Mouse (Mus musculus) urinary bladder, adult 2 months (tissue): Measurements from ENCODE around the gene Kcnk13. TPM values are rescaled to one million over a fixed set of nuclear protein-coding genes. Genes with fewer than 3 reads are reported as not detected.

Experiments used
- DNase-seq: peaks from one replicate; pipeline ENCODE4 v3.0.0; 2022; ENCODE audit warnings: low spot score
- polyA plus RNA-seq: library from polyadenylated mRNA; depleted of rRNA; stranded (reverse); fragments of >200 nt; gene quantifications from 2 replicates; pipeline ENCODE4 v1.2.3, GENCODE M21; 2012; rRNA removed

Gene Kcnk13
- polyA plus RNA-seq, 1 experiment: 0.92 TPM

GRCm38 (mm10) chr12:100089265-100089664, 125.0 kb downstream of the Kcnk13 start:
- no peak for DNase-seq

GRCm38 (mm10) chr12:100090750-100091149, 126.5 kb downstream of the Kcnk13 start:
- no peak for DNase-seq

GRCm38 (mm10) chr12:100093046-100093445, 128.7 kb downstream of the Kcnk13 start:
- no peak for DNase-seq

- no peak for DNase-seq
These were observed 135.8 kb downstream of the Kcnk13 start for GRCm38 (mm10) chr12:100099971-100100706.

DNA sequence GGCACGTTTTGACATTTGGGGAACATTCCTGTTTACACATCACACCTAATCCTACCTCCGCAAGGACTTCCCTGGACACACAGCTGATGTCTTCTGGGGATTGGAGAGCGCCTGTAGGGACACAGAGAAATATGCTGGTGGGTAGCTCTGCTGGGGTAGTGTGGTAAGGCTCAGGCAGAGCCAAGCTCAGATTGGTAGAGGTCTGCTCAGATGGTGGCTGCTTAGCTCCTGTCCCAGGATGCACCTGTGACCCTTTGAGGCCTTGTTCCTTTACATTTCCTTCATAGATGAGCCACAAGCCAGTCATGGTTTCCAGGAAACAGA, 136.4 kb downstream of the Kcnk13 start:
- no peak for DNase-seq

DNA sequence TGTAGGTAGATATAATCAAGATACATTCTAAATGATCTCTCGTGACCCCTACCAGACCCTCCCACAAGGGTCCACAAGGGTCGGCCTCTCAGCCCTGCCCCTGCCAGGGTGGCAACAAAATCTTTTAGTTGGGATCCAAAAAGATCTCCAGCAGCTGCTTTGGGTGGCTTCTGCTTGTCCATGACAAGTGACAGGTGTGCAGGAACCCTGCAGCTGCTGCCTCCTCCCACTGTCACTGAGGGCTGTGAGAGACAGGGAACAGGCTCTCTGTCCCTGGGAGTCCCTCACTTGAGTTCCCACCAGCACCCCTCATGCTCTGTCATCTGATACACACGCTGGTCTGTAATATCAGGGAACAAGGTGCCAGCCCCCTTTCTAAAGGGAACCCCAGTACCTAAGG, 137.4 kb downstream of the Kcnk13 start:
- DNase-seq: no peak

GRCm38 (mm10) chr12:100104530-100104929, 140.2 kb downstream of the Kcnk13 start:
- DNase-seq: no peak

- DNase-seq: no peak
These were observed 142.1 kb downstream of the Kcnk13 start for GRCm38 (mm10) chr12:100106275-100106895.

DNA sequence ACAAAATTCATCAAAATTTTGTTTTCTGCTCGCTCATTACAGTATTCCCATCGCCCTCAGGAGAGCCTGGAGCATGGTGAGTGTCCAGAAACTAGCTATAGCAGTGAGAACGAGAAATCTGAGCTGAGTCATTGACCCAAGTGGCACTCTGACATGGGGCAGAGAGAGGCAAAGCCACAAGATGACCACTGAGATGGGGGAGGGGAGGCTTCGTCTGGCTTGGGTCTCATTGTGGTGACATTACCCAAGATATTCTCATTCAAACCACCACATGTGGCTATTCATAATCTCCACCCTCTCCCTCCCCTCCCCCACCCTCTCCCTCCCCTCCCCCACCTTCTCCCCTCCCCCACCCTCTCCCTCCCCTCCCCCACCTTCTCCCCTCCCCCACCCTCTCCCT, 143.1 kb downstream of the Kcnk13 start:
- DNase-seq: no peak

GRCm38 (mm10) chr12:100109986-100110696, 145.8 kb downstream of the Kcnk13 start, which contains the start of gene Psmc1:
Gene Psmc1, plus strand, starts transcription at chr12:100110154.
- peak; percentile 64 for DNase-seq

Other genes with a start within 250 kb of the Kcnk13 start
- gene Efcab11, start 80.1 kb upstream of the Kcnk13 start, polyA plus RNA-seq: 0.28 and 0.62 TPM in 2 replicates
- gene Tdp1, start 80.0 kb upstream of the Kcnk13 start, polyA plus RNA-seq: 12.1 and 12.4 TPM in 2 replicates
- gene Psmc1, start 145.7 kb downstream of the Kcnk13 start, polyA plus RNA-seq: 108 and 118 TPM in 2 replicates
- gene Nrde2, start 195.2 kb downstream of the Kcnk13 start, polyA plus RNA-seq: 10.0 and 12.9 TPM in 2 replicates
- gene Calm1, start 234.9 kb downstream of the Kcnk13 start, polyA plus RNA-seq: 289 and 307 TPM in 2 replicates